ENCODE assay signal across 9 mouse cellular contexts in genomic region chr2:72981441-72982109, GRCm38 (mm10). TPM values are rescaled to one million over a fixed set of nuclear protein-coding genes. Genes with fewer than 3 reads are reported as not detected.
DNase-seq lines count a peak whose midpoint lies in the region; ATAC-seq and TF ChIP-seq lines count a peak whose summit lies in the region.
"Had no signal": no experiment of that assay in that cellular context is flagged by ENCODE, and none has a peak within 500 bp of the region (broad histone marks: within the 10 kb centered on the region; RNA-seq: fewer than 3 reads in every experiment).

No protein-coding gene starts in this region.

- no peaks in the 10 kb centered on the region for H3K27me3 ChIP-seq in kidney, embryonic 15.5 days
- H3K27me3 ChIP-seq in hindbrain, embryonic 16.5 days (replicated peaks; ENCODE audit: control insufficient read depth, insufficient read depth, low read length): no peaks in the 10 kb centered on the region
- no peaks in the 10 kb centered on the region for H3K27me3 ChIP-seq in midbrain, embryonic 16.5 days (ENCODE audit: control insufficient read depth, insufficient read depth, low read depth, low read length)

- H3K36me3 ChIP-seq in kidney, embryonic 15.5 days: no peaks in the 10 kb centered on the region
- H3K36me3 ChIP-seq in hindbrain, embryonic 16.5 days (ENCODE audit: control insufficient read depth, insufficient read depth, low read length): no peaks in the 10 kb centered on the region
- no peaks in the 10 kb centered on the region for H3K36me3 ChIP-seq in midbrain, embryonic 16.5 days (ENCODE audit: control insufficient read depth, insufficient read depth, low read length)

- H3K9ac ChIP-seq in kidney, embryonic 15.5 days: no peak overlapping the region
- H3K9ac ChIP-seq in hindbrain, embryonic 16.5 days (ENCODE audit: low read depth, low read length): no peak overlapping the region
- no peak overlapping the region; the same call in 1 of the 2 replicates for H3K9ac ChIP-seq in midbrain, embryonic 16.5 days (ENCODE audit: low read depth, low read length)

- H3K4me3 ChIP-seq in kidney, embryonic 15.5 days (replicated peaks): peak overlapping the region; percentile 99
- no peak overlapping the region for H3K4me3 ChIP-seq in hindbrain, embryonic 16.5 days (ENCODE audit: low read length)
- peak overlapping the region; percentile 97 for H3K4me3 ChIP-seq in midbrain, embryonic 16.5 days (ENCODE audit: low read depth, low read length)

- H3K4me2 ChIP-seq in kidney, embryonic 15.5 days: peak overlapping the region; percentile 77
- H3K4me2 ChIP-seq in hindbrain, embryonic 16.5 days (ENCODE audit: low read length): peak overlapping the region; percentile 51
- peak overlapping the region; percentile 67 for H3K4me2 ChIP-seq in midbrain, embryonic 16.5 days (ENCODE audit: low read length)

- peak overlapping the region; percentile 100 for H3K27ac ChIP-seq in kidney, embryonic 15.5 days
- no peak overlapping the region; the same call in 1 of the 2 replicates for H3K27ac ChIP-seq in hindbrain, embryonic 16.5 days (ENCODE audit: low read depth, low read length)
- H3K27ac ChIP-seq in midbrain, embryonic 16.5 days (ENCODE audit: low read length): peak overlapping the region; percentile 100

- no peak for DNase-seq in kidney, postnatal 4 days
- DNase-seq in brain, embryonic 14.5 days (ENCODE audit: low read depth): peak; percentile 25
- DNase-seq in cerebellum, postnatal 14 days: no peak
- no peak for DNase-seq in gastrocnemius, postnatal 25 days

- no peak for TF ChIP-seq POLR2A in brain, embryonic 14.5 days (IDR thresholded peaks at IDR 0.05; ENCODE audit: borderline replicate concordance, extremely low read depth, insufficient read depth, insufficient read length, poor library complexity, severe bottlenecking)

- peaks cover 11% of the 10 kb centered on the region for H3K4me1 ChIP-seq in kidney, embryonic 15.5 days
- H3K4me1 ChIP-seq in hindbrain, embryonic 16.5 days (ENCODE audit: control insufficient read depth, insufficient read depth, low read depth, low read length): peaks cover 10% of the 10 kb centered on the region
- H3K4me1 ChIP-seq in midbrain, embryonic 16.5 days (ENCODE audit: control insufficient read depth, insufficient read depth, low read length): peaks cover 15% of the 10 kb centered on the region

- H3K9me3 ChIP-seq in kidney, embryonic 15.5 days (replicated peaks): no peaks in the 10 kb centered on the region
- no peaks in the 10 kb centered on the region for H3K9me3 ChIP-seq in hindbrain, embryonic 16.5 days (ENCODE audit: control insufficient read depth, low read length)
- H3K9me3 ChIP-seq in midbrain, embryonic 16.5 days (replicated peaks; ENCODE audit: control insufficient read depth, low read length, poor library complexity, severe bottlenecking): no peaks in the 10 kb centered on the region

- TF ChIP-seq CTCF in brain, embryonic 14.5 days (IDR thresholded peaks at IDR 0.05; ENCODE audit: borderline replicate concordance, extremely low read depth, insufficient read depth, insufficient read length): no peak

- ATAC-seq in kidney, embryonic 15.5 days (replicated peaks; ENCODE audit: low FRiP score): no peak
- no peak for ATAC-seq in hindbrain, embryonic 16.5 days
- ATAC-seq in midbrain, embryonic 16.5 days: no peak
- no peak for ATAC-seq in granulocyte monocyte progenitor cell, adult 5-6 weeks (replicated peaks; ENCODE audit: poor library complexity, severe bottlenecking)

- WGBS in kidney, embryonic 15.5 days: 82% methylated on average over 9 of the region's 9 CpGs
- WGBS in hindbrain, embryonic 16.5 days: 71% methylated on average over 9 of the region's 9 CpGs
- 75% methylated on average over 9 of the region's 9 CpGs for WGBS in midbrain, embryonic 16.5 days

RNA-seq across cellular contexts. Expression of gene Sp3, which starts 1.3 kb away (rescaled TPM):
- 54.6 and 54.7 TPM in 2 replicates for polyA plus RNA-seq in kidney, embryonic 15.5 days (2015; fragmentation: Nextera tagmentation; extraction: Ambion mirVana)
- polyA plus RNA-seq in brain, embryonic 14.5 days (2012; rRNA removed): 40.7 and 41.7 TPM in 2 replicates
- 30.0 and 31.2 TPM in 2 replicates for polyA plus RNA-seq in hindbrain, embryonic 16.5 days (2015; fragmentation: Nextera tagmentation; extraction: Ambion mirVana)
- polyA plus RNA-seq in midbrain, embryonic 16.5 days (2015; fragmentation: Nextera tagmentation; extraction: Ambion mirVana): 31.1 and 37.7 TPM in 2 replicates
- 74.7 and 79.6 TPM in 2 replicates for total RNA-seq in granulocyte monocyte progenitor cell, adult 5-6 weeks (2014; fragmentation: Nextera tagmentation)
- total RNA-seq in granulocyte monocyte progenitor cell, adult 5-6 weeks (2017): 123 and 136 TPM in 2 replicates
- 10 to 100 TPM; 19.5 to 20.4 TPM for total RNA-seq in gastrocnemius, postnatal 25 days (2021)

RNA-seq across cellular contexts. Expression of gene Gm11084, which starts 4.9 kb away (rescaled TPM):
- polyA plus RNA-seq in kidney, embryonic 15.5 days (2015; fragmentation: Nextera tagmentation; extraction: Ambion mirVana): not detected in 2 replicates
- polyA plus RNA-seq in brain, embryonic 14.5 days (2012; rRNA removed): not detected in 2 replicates
- not detected in 2 replicates for polyA plus RNA-seq in hindbrain, embryonic 16.5 days (2015; fragmentation: Nextera tagmentation; extraction: Ambion mirVana)
- polyA plus RNA-seq in midbrain, embryonic 16.5 days (2015; fragmentation: Nextera tagmentation; extraction: Ambion mirVana): not detected in 2 replicates
- not detected in 2 replicates for total RNA-seq in granulocyte monocyte progenitor cell, adult 5-6 weeks (2014; fragmentation: Nextera tagmentation)
- total RNA-seq in granulocyte monocyte progenitor cell, adult 5-6 weeks (2017): not detected in 2 replicates
- total RNA-seq in gastrocnemius, postnatal 25 days (2021): not detected
- total RNA-seq: gastrocnemius, postnatal 10 days had no signal
